ENCODE assay signal across 9 mouse cellular contexts in genomic region chr1:181230731-181231148, GRCm38 (mm10). TPM values are rescaled to one million over a fixed set of nuclear protein-coding genes. Genes with fewer than 3 reads are reported as not detected.
DNase-seq lines count a peak whose midpoint lies in the region; ATAC-seq and TF ChIP-seq lines count a peak whose summit lies in the region.
"Had no signal": no experiment of that assay in that cellular context is flagged by ENCODE, and none has a peak within 500 bp of the region (broad histone marks: within the 10 kb centered on the region; RNA-seq: fewer than 3 reads in every experiment).

No protein-coding gene starts in this region.

- no peaks in the 10 kb centered on the region for H3K9me3 ChIP-seq in forebrain, embryonic 15.5 days
- H3K9me3 ChIP-seq: limb, embryonic 15.5 days had no signal

- no peaks in the 10 kb centered on the region for H3K79me2 ChIP-seq in heart, adult 2 months (replicated peaks; ENCODE audit: control insufficient read depth, insufficient read depth, low read length)

- ATAC-seq in activated CD4-positive, CD25-positive, alpha-beta regulatory T cell, adult 4 months = peak; percentile 52
- ATAC-seq in forebrain, embryonic 15.5 days (replicated peaks) = no peak

- peaks cover 16% of the 10 kb centered on the region for H3K4me1 ChIP-seq in heart, adult 2 months (ENCODE audit: control insufficient read depth, insufficient read depth, low read length)
- H3K4me1 ChIP-seq in forebrain, embryonic 15.5 days = no peaks in the 10 kb centered on the region

- DNase-seq in heart, adult 2 months = peak in 1 of 2 experiments; percentile 57
- DNase-seq in heart, postnatal 4 days = no peak
- peak; percentile 19 to 58 for DNase-seq in kidney, postnatal 4 days
- peak; percentile 63 to 78 for DNase-seq in natural killer cell, adult 2 months (ENCODE audit: low spot score in 2 of 2)
- no peak for DNase-seq in frontal cortex, adult 2 months (ENCODE audit: extremely low spot score in 1 of 2, low spot score in 1 of 2)
- DNase-seq in embryo, embryonic 9.5 days (ENCODE audit: extremely low spot score) = no peak

- no peak for TF ChIP-seq CTCF in heart, adult 2 months (IDR thresholded peaks at IDR 0.05)

- intact Hi-C loops in heart, adult 2 months (cut with DNase I) = no loop called here

- no peak overlapping the region for H3K4me2 ChIP-seq in forebrain, embryonic 15.5 days (replicated peaks)
- H3K4me2 ChIP-seq: limb, embryonic 15.5 days had no signal

- H3K4me3 ChIP-seq in heart, adult 2 months = no peak overlapping the region
- H3K4me3 ChIP-seq in forebrain, embryonic 15.5 days = no peak overlapping the region
- H3K4me3 ChIP-seq: limb, embryonic 15.5 days had no signal

- no peak overlapping the region for H3K9ac ChIP-seq in heart, adult 2 months (ENCODE audit: low read depth, low read length)
- no peak overlapping the region for H3K9ac ChIP-seq in forebrain, embryonic 15.5 days (replicated peaks)
- H3K9ac ChIP-seq: limb, embryonic 15.5 days had no signal

- no peaks in the 10 kb centered on the region for H3K36me3 ChIP-seq in heart, adult 2 months (ENCODE audit: control insufficient read depth, insufficient read depth, low read length)
- H3K36me3 ChIP-seq in forebrain, embryonic 15.5 days = no peaks in the 10 kb centered on the region
- H3K36me3 ChIP-seq: limb, embryonic 15.5 days had no signal

- TF ChIP-seq POLR2A in heart, adult 2 months (IDR thresholded peaks at IDR 0.05; ENCODE audit: insufficient read depth, low read depth, low read length) = no peak

- no peaks in the 10 kb centered on the region for H3K27me3 ChIP-seq in heart, adult 2 months (ENCODE audit: control insufficient read depth, insufficient read depth, low read length)
- no peaks in the 10 kb centered on the region for H3K27me3 ChIP-seq in forebrain, embryonic 15.5 days
- H3K27me3 ChIP-seq: limb, embryonic 15.5 days had no signal

- peak overlapping the region; percentile 48 for H3K27ac ChIP-seq in heart, adult 2 months
- no peak overlapping the region for H3K27ac ChIP-seq in forebrain, embryonic 15.5 days (replicated peaks)
- H3K27ac ChIP-seq: limb, embryonic 15.5 days had no signal

- WGBS in heart, adult 2 months = 33% methylated on average over 10 of the region's 10 CpGs
- 44% methylated on average over 10 of the region's 10 CpGs for WGBS in forebrain, embryonic 15.5 days

- 0 out of 2 replicates have a peak, but pooled peaks have one; percentile 44 for TF ChIP-seq EP300 in heart, adult 2 months (IDR thresholded peaks at IDR 0.05; ENCODE audit: insufficient read depth, low read depth, low read length)

RNA-seq across cellular contexts. Expression of gene Wdr26, which starts 18.9 kb away (rescaled TPM):
- 10 to 100 TPM; 86.3 to 99.7 TPM for total RNA-seq in heart, adult 2 months (2021)
- polyA plus RNA-seq in heart, adult 2 months (2012; rRNA removed) = 30.2 and 52.4 TPM in 2 replicates
- total RNA-seq in heart, postnatal 4 days (2021) = 100 to 1,000 TPM; 137 to 138 TPM
- polyA plus RNA-seq in activated CD4-positive, CD25-positive, alpha-beta regulatory T cell, adult 4 months (2017; shearing (Covaris generic)) = 10 to 100 TPM; 34.8 to 59.7 TPM
- 36.0 and 37.8 TPM in 2 replicates for polyA plus RNA-seq in forebrain, embryonic 15.5 days (2015; fragmentation: Nextera tagmentation; extraction: Ambion mirVana)
- 53.0 and 56.8 TPM in 2 replicates for polyA plus RNA-seq in frontal cortex, adult 2 months (2012; rRNA removed)

Comparison
In these comparisons a context has a peak if more than half of its experiments do, and no peak if none do; other contexts are left out.
1. DNase-seq: peak in kidney, postnatal 4 days (2 of 2) and natural killer cell, adult 2 months (2 of 2); none in heart, postnatal 4 days (single experiment), frontal cortex, adult 2 months (0 of 2) and embryo, embryonic 9.5 days (single experiment).